Mouse (Mus musculus): ENCODE data around the gene Mad2l1bp. TPM values are rescaled to one million over a fixed set of nuclear protein-coding genes. Genes with fewer than 3 reads are reported as not detected.

Gene Mad2l1bp
- total and polyA plus RNA-seq, 3 experiments, result 9.7 to 19.3 (median 16.3) TPM

- Histone ChIP-seq H3K36me3 (replicated peaks in 1 of 2; ENCODE audit: control insufficient read depth in 1 of 2, insufficient read depth in 1 of 2, low read length in 1 of 2) (peaks cover 60 to 89% of the 10 kb centered on the region in 2 experiments), H3K4me3 (replicated peaks in 1 of 3; ENCODE audit: low read depth in 2 of 3, low read length in 2 of 3, poor library complexity in 1 of 3) (no peak overlapping the region), H3K4me2 (ENCODE audit: insufficient read depth, low read depth, poor library complexity, severe bottlenecking) (no peak overlapping the region), H3K9ac (ENCODE audit: insufficient read depth, low read depth) (no peak overlapping the region), H3K27me3 (replicated peaks) (no peaks in the 10 kb centered on the region), H3K9me3 (replicated peaks; ENCODE audit: low read length) (no peaks in the 10 kb centered on the region), H3K27ac (ENCODE audit: insufficient read depth, low read depth) (no peak overlapping the region), H3K79me2 (replicated peaks; ENCODE audit: control insufficient read depth, extremely low read depth, insufficient read depth, poor library complexity, severe bottlenecking) (peaks cover 4% of the 10 kb centered on the region), H3K4me1 (ENCODE audit: control insufficient read depth in 1 of 2, insufficient read depth in 2 of 2) (no peaks in the 10 kb centered on the region)
- no peak for DNase-seq (ENCODE audit: extremely low read depth)
- in situ Hi-C loops (cut with MboI; ENCODE audit: low pct_ligation_motif_present, low pct_unique_long_range_greater_than_20kb, low sequenced_read_pairs) (loop anchor here (10.0 kb wide), 1 partner anchor 384 kb away; the partner anchor contains the start of gene 1600014C23Rik), dilution Hi-C loops (cut with MboI; ENCODE audit: extremely low pct_ligation_motif_present, extremely low pct_unique_long_range_greater_than_20kb, low sequenced_read_pairs) (no loop called here)
- no peak for TF ChIP-seq TBP (conservative IDR thresholded peaks at IDR 0.05; ENCODE audit: low read depth, low read length)
Observed at GRCm38 (mm10) chr17:46118423-46118850, 34.9 kb downstream of the Mad2l1bp start.

GRCm38 (mm10) chr17:46117623-46118422 is 35.5 kb downstream of the Mad2l1bp start:
- dilution Hi-C loops (cut with MboI; ENCODE audit: extremely low pct_ligation_motif_present, extremely low pct_unique_long_range_greater_than_20kb, low sequenced_read_pairs), result no loop called here
- Histone ChIP-seq H3K4me2 (ENCODE audit: insufficient read depth, low read depth, poor library complexity, severe bottlenecking) (no peak overlapping the region), H3K9ac (ENCODE audit: insufficient read depth, low read depth) (no peak overlapping the region), H3K27me3 (replicated peaks) (no peaks in the 10 kb centered on the region), H3K4me1 (ENCODE audit: control insufficient read depth in 1 of 2, insufficient read depth in 2 of 2) (peaks cover 0 to under 1% of the 10 kb centered on the region in 2 experiments; a peak in 1 of 4 replicates), H3K9me3 (replicated peaks; ENCODE audit: low read length) (no peaks in the 10 kb centered on the region), H3K27ac (ENCODE audit: insufficient read depth, low read depth) (no peak overlapping the region), H3K36me3 (replicated peaks in 1 of 2; ENCODE audit: control insufficient read depth in 1 of 2, insufficient read depth in 1 of 2, low read length in 1 of 2) (peaks cover 53 to 88% of the 10 kb centered on the region in 2 experiments), H3K79me2 (replicated peaks; ENCODE audit: control insufficient read depth, extremely low read depth, insufficient read depth, poor library complexity, severe bottlenecking) (peaks cover 4% of the 10 kb centered on the region), H3K4me3 (replicated peaks in 1 of 3; ENCODE audit: low read depth in 2 of 3, low read length in 2 of 3, poor library complexity in 1 of 3) (no peak overlapping the region)
- TF ChIP-seq POLR2A (IDR thresholded peaks at IDR 0.05; ENCODE audit: low read depth, low read length), result no peak
- TF ChIP-seq ZKSCAN1 (IDR thresholded peaks at IDR 0.05; ENCODE audit: borderline replicate concordance, low read depth, low read length), result no peak
- no peak for TF ChIP-seq TCF12 (IDR thresholded peaks at IDR 0.05; ENCODE audit: low read depth, low read length)
- no peak for TF ChIP-seq UBTF (IDR thresholded peaks at IDR 0.05; ENCODE audit: low read depth, low read length)
- no peak for TF ChIP-seq MAX (IDR thresholded peaks at IDR 0.05; ENCODE audit: low read length)
- no peak for TF ChIP-seq CHD1 (IDR thresholded peaks at IDR 0.05; ENCODE audit: low read depth, low read length)
- in situ Hi-C loops (cut with MboI; ENCODE audit: low pct_ligation_motif_present, low pct_unique_long_range_greater_than_20kb, low sequenced_read_pairs), result loop anchor here (10.0 kb wide), 1 partner anchor 383 kb away; the partner anchor contains the start of gene 1600014C23Rik
- no peak for DNase-seq (ENCODE audit: extremely low read depth)

GRCm38 (mm10) chr17:46116881-46117280 is 36.5 kb downstream of the Mad2l1bp start:
- no peak overlapping the region for H3K9ac ChIP-seq (ENCODE audit: insufficient read depth, low read depth)

More at GRCm38 (mm10) chr17:46116881-46117280, 36.5 kb downstream of the Mad2l1bp start:
- H3K4me3 ChIP-seq (replicated peaks in 1 of 3; ENCODE audit: low read depth in 2 of 3, low read length in 2 of 3, poor library complexity in 1 of 3), result no peak overlapping the region
- no peaks in the 10 kb centered on the region for H3K27me3 ChIP-seq (replicated peaks)
- in situ Hi-C loops (cut with MboI; ENCODE audit: low pct_ligation_motif_present, low pct_unique_long_range_greater_than_20kb, low sequenced_read_pairs), result loop anchor here (10.0 kb wide), 1 partner anchor 382 kb away; the partner anchor contains the start of gene 1600014C23Rik
- peaks cover 44 to 81% of the 10 kb centered on the region in 2 experiments for H3K36me3 ChIP-seq (replicated peaks in 1 of 2; ENCODE audit: control insufficient read depth in 1 of 2, insufficient read depth in 1 of 2, low read length in 1 of 2)
- H3K4me1 ChIP-seq (ENCODE audit: control insufficient read depth in 1 of 2, insufficient read depth in 2 of 2), result peaks cover 2 to 10% of the 10 kb centered on the region in 2 experiments; a peak in 2 of 4 replicates
- DNase-seq (ENCODE audit: extremely low read depth), result no peak
- H3K79me2 ChIP-seq (replicated peaks; ENCODE audit: control insufficient read depth, extremely low read depth, insufficient read depth, poor library complexity, severe bottlenecking), result peaks cover 4% of the 10 kb centered on the region
- no peaks in the 10 kb centered on the region for H3K9me3 ChIP-seq (replicated peaks; ENCODE audit: low read length)
- H3K27ac ChIP-seq (ENCODE audit: insufficient read depth, low read depth), result no peak overlapping the region
- dilution Hi-C loops (cut with MboI; ENCODE audit: extremely low pct_ligation_motif_present, extremely low pct_unique_long_range_greater_than_20kb, low sequenced_read_pairs), result no loop called here
- TF ChIP-seq MAFK (IDR thresholded peaks at IDR 0.05; ENCODE audit: insufficient replicate concordance, low read length) (no peak), ZNF384 (IDR thresholded peaks at IDR 0.05; ENCODE audit: low read depth, low read length) (no peak), UBTF (IDR thresholded peaks at IDR 0.05; ENCODE audit: low read depth, low read length) (no peak), TBP (conservative IDR thresholded peaks at IDR 0.05; ENCODE audit: low read depth, low read length) (no peak), CTCF (conservative IDR thresholded peaks at IDR 0.05 in 1 of 2, IDR thresholded peaks at IDR 0.05 in 1 of 2; ENCODE audit: low read depth in 2 of 2, low read length in 2 of 2) (no peak), SIN3A (IDR thresholded peaks at IDR 0.05; ENCODE audit: low read length) (no peak), POLR2AphosphoS2 (IDR thresholded peaks at IDR 0.05; ENCODE audit: low read depth, low read length) (no peak), PAX5 (IDR thresholded peaks at IDR 0.05; ENCODE audit: low read length) (no peak), NELFE (IDR thresholded peaks at IDR 0.05; ENCODE audit: low read depth, low read length) (no peak)
- no peak overlapping the region for H3K4me2 ChIP-seq (ENCODE audit: insufficient read depth, low read depth, poor library complexity, severe bottlenecking)

All from CH12.LX (cell line).